ENCODE assay signal across 10 mouse cellular contexts in the genomic region with DNA sequence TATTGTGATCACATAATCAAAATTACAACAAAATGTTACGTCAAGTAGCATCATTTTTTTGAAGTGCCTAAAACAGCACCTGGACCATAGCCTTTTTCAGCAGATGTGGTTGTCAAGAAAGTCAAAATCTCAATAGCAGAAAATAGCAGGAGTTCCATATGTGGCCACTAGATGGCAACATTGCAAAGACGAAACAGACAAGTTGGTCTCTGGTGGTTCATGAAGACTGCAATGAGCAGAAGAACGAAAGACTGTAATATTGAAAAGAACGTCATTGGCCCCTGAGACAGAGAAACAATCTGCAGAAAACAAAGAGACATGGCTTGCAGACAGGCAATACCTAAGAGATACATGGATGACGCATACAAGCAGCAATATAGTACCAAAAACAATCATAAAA. TPM values are rescaled to one million over a fixed set of nuclear protein-coding genes. Genes with fewer than 3 reads are reported as not detected.
DNase-seq lines count a peak whose midpoint lies in the region; ATAC-seq and TF ChIP-seq lines count a peak whose summit lies in the region.
"Had no signal": no experiment of that assay in that cellular context is flagged by ENCODE, and none has a peak within 500 bp of the region (broad histone marks: within the 10 kb centered on the region; RNA-seq: fewer than 3 reads in every experiment).

No protein-coding gene starts in this region.

- no peaks in the 10 kb centered on the region for H3K36me3 ChIP-seq in liver, adult 2 months (ENCODE audit: control insufficient read depth, insufficient read depth, low read length)
- H3K36me3 ChIP-seq in liver, embryonic 11.5 days (ENCODE audit: control insufficient read depth, insufficient read depth, low read length) = no peaks in the 10 kb centered on the region
- no peaks in the 10 kb centered on the region for H3K36me3 ChIP-seq in embryonic facial prominence, embryonic 10.5 days (replicated peaks)

- H3K79me2 ChIP-seq in liver, adult 2 months (ENCODE audit: control insufficient read depth, insufficient read depth, low read length) = no peaks in the 10 kb centered on the region

- TF ChIP-seq POLR2A in liver, adult 2 months (IDR thresholded peaks at IDR 0.05; ENCODE audit: extremely low read depth, insufficient read depth, low read length) = no peak

- TF ChIP-seq CTCF in liver, adult 2 months (IDR thresholded peaks at IDR 0.05; ENCODE audit: low read depth, low read length) = no peak

- H3K27ac ChIP-seq in liver, adult 2 months (replicated peaks; ENCODE audit: insufficient read depth, low read depth, low read length) = no peak overlapping the region
- no peak overlapping the region for H3K27ac ChIP-seq in liver, embryonic 11.5 days (ENCODE audit: low read depth, low read length)
- no peak overlapping the region for H3K27ac ChIP-seq in embryonic facial prominence, embryonic 10.5 days (replicated peaks)

- H3K9me3 ChIP-seq in liver, embryonic 11.5 days (ENCODE audit: control insufficient read depth, low read length) = no peaks in the 10 kb centered on the region
- no peaks in the 10 kb centered on the region for H3K9me3 ChIP-seq in embryonic facial prominence, embryonic 10.5 days
- H3K9me3 ChIP-seq: megakaryocyte, embryonic 14.5 days had no signal

- 7% methylated on average over 5 of the region's 5 CpGs for WGBS in liver, adult 2 months
- 11% methylated on average over 5 of the region's 5 CpGs for WGBS in liver, embryonic 11.5 days
- whole genome bisulfite sequencing in embryonic facial prominence, embryonic 10.5 days = 19% methylated on average over 5 of the region's 5 CpGs

- no peak overlapping the region for H3K9ac ChIP-seq in liver, adult 2 months (ENCODE audit: low read depth, low read length)
- no peak overlapping the region for H3K9ac ChIP-seq in liver, embryonic 11.5 days (ENCODE audit: low read depth, low read length)

- no peak for ATAC-seq in liver, embryonic 11.5 days (replicated peaks; ENCODE audit: low FRiP score)
- no peak for ATAC-seq in megakaryocyte, adult 5-6 weeks (ENCODE audit: poor library complexity, severe bottlenecking)

- peak; percentile 15 for DNase-seq in liver, adult 2 months (ENCODE audit: extremely low read depth, low read depth, low spot score)
- DNase-seq in liver, embryonic 11.5 days (ENCODE audit: low spot score) = no peak
- DNase-seq in adrenal gland, postnatal 10 days = peak; percentile 28
- peak; percentile 22 for DNase-seq in embryonic facial prominence, embryonic 10.5 days (ENCODE audit: low spot score)
- DNase-seq in kidney, postnatal 14 days = peak; percentile 29
- DNase-seq in lung, postnatal 10 days = peak; percentile 16
- DNase-seq in right cerebral cortex, postnatal 36 days (ENCODE audit: low spot score in 2 of 2) = peak; percentile 3 to 16

- no peak overlapping the region for H3K4me2 ChIP-seq in liver, embryonic 11.5 days

- H3K4me3 ChIP-seq in liver, adult 2 months (ENCODE audit: insufficient read depth, low read depth, low read length) = no peak overlapping the region
- no peak overlapping the region for H3K4me3 ChIP-seq in liver, embryonic 11.5 days (ENCODE audit: low read depth, low read length)
- no peak overlapping the region for H3K4me3 ChIP-seq in embryonic facial prominence, embryonic 10.5 days
- H3K4me3 ChIP-seq: erythroblast, embryonic 14.5 days; megakaryocyte, embryonic 14.5 days had no signal

- H3K4me1 ChIP-seq in liver, adult 2 months (ENCODE audit: control insufficient read depth, insufficient read depth, low read length) = no peaks in the 10 kb centered on the region
- no peaks in the 10 kb centered on the region for H3K4me1 ChIP-seq in liver, embryonic 11.5 days (replicated peaks; ENCODE audit: control insufficient read depth, insufficient read depth, low read length)
- no peaks in the 10 kb centered on the region for H3K4me1 ChIP-seq in embryonic facial prominence, embryonic 10.5 days
- H3K4me1 ChIP-seq: megakaryocyte, embryonic 14.5 days had no signal

- no peaks in the 10 kb centered on the region for H3K27me3 ChIP-seq in liver, adult 2 months (ENCODE audit: control insufficient read depth, insufficient read depth, low read length)
- no peaks in the 10 kb centered on the region for H3K27me3 ChIP-seq in liver, embryonic 11.5 days (replicated peaks; ENCODE audit: control insufficient read depth, insufficient read depth, low read length)
- H3K27me3 ChIP-seq in embryonic facial prominence, embryonic 10.5 days (replicated peaks; ENCODE audit: low read depth, poor library complexity, severe bottlenecking) = no peaks in the 10 kb centered on the region
- H3K27me3 ChIP-seq: megakaryocyte, embryonic 14.5 days had no signal

RNA-seq across cellular contexts. Expression of gene Gm10112, which starts 42.1 kb away (rescaled TPM):
- not detected in 2 replicates for total RNA-seq in liver, adult 2 months (2014; rRNA removed)
- polyA plus RNA-seq in liver, adult 2 months (2012; rRNA removed) = not detected in 2 replicates
- not detected in 2 replicates for polyA plus RNA-seq in liver, embryonic 11.5 days (2014; fragmentation: Nextera tagmentation; extraction: Ambion mirVana)
- total RNA-seq in adrenal gland, postnatal 10 days (2021) = not detected
- not detected in 2 replicates for polyA plus RNA-seq in embryonic facial prominence, embryonic 10.5 days (2016; fragmentation: Nextera tagmentation; extraction: Ambion mirVana)
- total RNA-seq in megakaryocyte, adult 5-6 weeks (2015) = not detected in 2 replicates
- not detected in 2 replicates for total RNA-seq in megakaryocyte, adult 5-6 weeks (2017)
- polyA plus RNA-seq: erythroblast, embryonic 14.5 days had no signal
